Mouse (Mus musculus): ENCODE results near the gene Med25. TPM values are rescaled to one million over a fixed set of nuclear protein-coding genes. Genes with fewer than 3 reads are reported as not detected.
A peak's percentile ranks its signal among the peaks of the same experiment; 100 is the strongest.

Med25 gene
- polyA plus RNA-seq, 1 experiment from 2014 or later = 93.1 TPM

DNA sequence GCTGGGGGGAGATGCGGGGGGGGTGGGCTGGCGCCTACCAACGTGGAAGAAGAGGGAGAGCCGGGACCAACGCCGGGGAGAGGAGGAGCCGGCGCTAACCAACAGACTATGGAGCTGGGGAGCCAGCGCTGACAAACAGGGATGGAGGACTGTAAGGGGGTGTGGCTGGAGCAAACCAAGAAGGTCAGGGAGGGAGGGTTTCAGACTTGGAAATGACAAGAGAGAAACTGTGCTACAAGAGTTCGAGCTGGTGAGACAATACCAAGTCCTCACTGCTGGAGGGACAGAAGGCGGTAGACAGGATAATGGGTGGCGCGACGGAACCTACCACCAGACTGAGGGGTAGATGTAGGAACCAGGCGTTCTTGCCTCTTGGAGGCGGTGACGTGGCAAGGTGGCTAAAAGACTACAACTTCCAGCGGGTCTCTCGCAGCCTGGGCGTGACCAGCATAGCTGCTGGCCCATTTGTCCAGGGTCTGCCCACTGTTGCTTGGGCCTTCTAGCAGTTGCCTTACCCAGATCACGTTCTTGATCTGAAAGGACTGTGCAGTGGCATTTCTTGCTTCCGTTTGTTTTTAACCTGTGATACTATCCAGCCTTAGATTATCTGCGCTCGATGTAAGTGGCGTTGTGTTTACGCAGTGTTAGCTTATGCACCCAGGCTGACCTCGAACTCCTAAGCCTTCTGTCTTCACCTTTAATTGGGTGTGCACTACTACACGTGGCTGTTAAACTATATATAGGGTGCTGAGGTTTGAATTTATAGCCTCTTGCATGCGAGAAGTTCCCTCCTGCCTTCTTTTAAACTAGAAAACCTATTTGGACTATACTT, 22.6 kb downstream of the Med25 start, which contains the start of gene Ptov1:
Gene Ptov1, minus strand, starts transcription at position 92 of the 832 bp plus-strand sequence.
- peak within 1 kb of the TSS; percentile 99 for H3K9ac ChIP-seq (ENCODE audit: low read length)
- DNase-seq (ENCODE audit: low spot score) (peak; percentile 94), ATAC-seq (ENCODE audit: insufficient read depth, low FRiP score, low TSS enrichment) (peak; percentile 92)
- H3K4me3 ChIP-seq (ENCODE audit: low read depth, low read length) = peak within 1 kb of the TSS; percentile 99
- no peaks in the 10 kb centered on the region for H3K9me3 ChIP-seq (ENCODE audit: control insufficient read depth, low read length)
- 11% methylated on average over 29 of the region's 29 CpGs for WGBS
- peaks cover 4% of the 10 kb centered on the region; the same call in 1 of the 2 replicates for H3K36me3 ChIP-seq (ENCODE audit: control insufficient read depth, insufficient read depth, low read length)
- peak within 1 kb of the TSS; percentile 83 for H3K4me2 ChIP-seq (ENCODE audit: low read depth)
- peaks cover 28% of the 10 kb centered on the region for H3K4me1 ChIP-seq (ENCODE audit: control insufficient read depth, insufficient read depth, low read length)
- H3K27me3 ChIP-seq (ENCODE audit: control insufficient read depth, insufficient read depth, low read length) = no peaks in the 10 kb centered on the region
- H3K27ac ChIP-seq (ENCODE audit: low read depth, low read length) = peak within 1 kb of the TSS; percentile 100

DNA sequence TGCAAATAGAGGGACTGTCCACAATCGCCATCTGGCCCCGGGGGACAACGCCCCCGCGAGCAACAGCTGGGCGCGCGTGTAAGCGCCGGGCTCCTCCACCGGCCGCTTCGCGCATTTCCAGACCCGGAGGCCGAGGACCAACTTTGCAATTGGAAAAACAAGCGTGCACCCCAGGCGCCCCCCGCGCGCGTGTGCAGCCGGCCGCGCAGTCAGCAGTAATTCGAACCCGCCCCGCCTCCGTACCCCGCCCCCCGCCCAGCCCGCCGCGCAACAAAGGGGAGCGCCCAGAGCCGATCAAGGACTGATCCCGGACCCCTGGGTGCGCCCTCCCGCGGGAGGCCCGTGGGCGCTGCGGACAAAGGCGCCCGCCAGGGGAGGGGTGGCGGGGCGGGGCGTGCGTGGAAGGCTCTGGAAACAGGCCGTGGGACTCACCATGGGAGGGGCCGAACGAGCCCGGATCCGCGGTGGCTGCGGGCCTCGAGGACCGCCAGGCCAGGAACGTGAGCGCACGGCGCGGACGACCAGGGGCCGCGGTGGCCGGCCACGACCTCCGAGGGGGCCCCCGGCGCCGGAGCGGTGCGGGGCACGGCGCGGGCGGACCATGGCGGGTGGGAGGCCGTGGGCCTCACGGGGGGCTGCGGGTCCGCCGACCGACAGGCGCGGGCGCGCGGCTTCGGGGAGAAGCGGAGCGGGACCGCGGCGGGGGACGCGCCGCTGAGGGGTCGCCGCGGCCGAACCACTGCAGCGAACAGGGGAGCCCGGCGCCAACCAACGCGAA, 23.4 kb downstream of the Med25 start:
- WGBS = under 1% methylated on average over 104 of the region's 108 CpGs
- ATAC-seq (ENCODE audit: insufficient read depth, low FRiP score, low TSS enrichment) = peak; percentile 32
- H3K4me1 ChIP-seq (ENCODE audit: control insufficient read depth, insufficient read depth, low read length) = peaks cover 28% of the 10 kb centered on the region

GRCm38 (mm10) chr7:44868465-44868864, 24.0 kb downstream of the Med25 start:
- Histone ChIP-seq H3K4me2 (ENCODE audit: low read depth) (peak overlapping the region; percentile 83), H3K36me3 (ENCODE audit: control insufficient read depth, insufficient read depth, low read length) (peaks cover 14% of the 10 kb centered on the region), H3K27me3 (ENCODE audit: control insufficient read depth, insufficient read depth, low read length) (no peaks in the 10 kb centered on the region), H3K27ac (ENCODE audit: low read depth, low read length) (peak overlapping the region; percentile 100), H3K4me3 (ENCODE audit: low read depth, low read length) (peak overlapping the region; percentile 99), H3K4me1 (ENCODE audit: control insufficient read depth, insufficient read depth, low read length) (peaks cover 28% of the 10 kb centered on the region), H3K9ac (ENCODE audit: low read length) (peak overlapping the region; percentile 99), H3K9me3 (ENCODE audit: control insufficient read depth, low read length) (no peaks in the 10 kb centered on the region)
- DNase-seq (ENCODE audit: low spot score) (no peak), ATAC-seq (ENCODE audit: insufficient read depth, low FRiP score, low TSS enrichment) (no peak)
- WGBS = 8% methylated on average over 16 of the region's 16 CpGs

More for the DNA sequence above, 23.4 kb downstream of the Med25 start:
- Histone ChIP-seq H3K27ac (ENCODE audit: low read depth, low read length) (peak overlapping the region; percentile 100), H3K9ac (ENCODE audit: low read length) (peak overlapping the region; percentile 99), H3K4me2 (ENCODE audit: low read depth) (peak overlapping the region; percentile 83), H3K27me3 (ENCODE audit: control insufficient read depth, insufficient read depth, low read length) (no peaks in the 10 kb centered on the region), H3K9me3 (ENCODE audit: control insufficient read depth, low read length) (no peaks in the 10 kb centered on the region), H3K36me3 (ENCODE audit: control insufficient read depth, insufficient read depth, low read length) (peaks cover 9% of the 10 kb centered on the region), H3K4me3 (ENCODE audit: low read depth, low read length) (peak overlapping the region; percentile 99)
- peak; percentile 73 for DNase-seq (ENCODE audit: low spot score)

GRCm38 (mm10) chr7:44867802-44868201, 24.7 kb downstream of the Med25 start:
- Histone ChIP-seq H3K27me3 (ENCODE audit: control insufficient read depth, insufficient read depth, low read length) (no peaks in the 10 kb centered on the region), H3K9me3 (ENCODE audit: control insufficient read depth, low read length) (no peaks in the 10 kb centered on the region), H3K36me3 (ENCODE audit: control insufficient read depth, insufficient read depth, low read length) (peaks cover 17% of the 10 kb centered on the region), H3K9ac (ENCODE audit: low read length) (peak overlapping the region; percentile 0), H3K4me3 (ENCODE audit: low read depth, low read length) (peak overlapping the region; percentile 99), H3K4me1 (ENCODE audit: control insufficient read depth, insufficient read depth, low read length) (peaks cover 28% of the 10 kb centered on the region), H3K4me2 (ENCODE audit: low read depth) (peak overlapping the region; percentile 83), H3K27ac (ENCODE audit: low read depth, low read length) (no peak overlapping the region)
- DNase-seq (ENCODE audit: low spot score) (no peak), ATAC-seq (ENCODE audit: insufficient read depth, low FRiP score, low TSS enrichment) (no peak)
- WGBS = 64% methylated on average over 9 of the region's 9 CpGs

- ATAC-seq (ENCODE audit: insufficient read depth, low FRiP score, low TSS enrichment) (no peak), DNase-seq (ENCODE audit: low spot score) (no peak)
- H3K4me3 ChIP-seq (ENCODE audit: low read depth, low read length) = peak overlapping the region; percentile 99
- H3K36me3 ChIP-seq (ENCODE audit: control insufficient read depth, insufficient read depth, low read length) = peaks cover 24% of the 10 kb centered on the region
- no peak overlapping the region for H3K9ac ChIP-seq (ENCODE audit: low read length)
- peaks cover 28% of the 10 kb centered on the region for H3K4me1 ChIP-seq (ENCODE audit: control insufficient read depth, insufficient read depth, low read length)
- peak overlapping the region; percentile 83 for H3K4me2 ChIP-seq (ENCODE audit: low read depth)
- H3K27me3 ChIP-seq (ENCODE audit: control insufficient read depth, insufficient read depth, low read length) = no peaks in the 10 kb centered on the region
- H3K9me3 ChIP-seq (ENCODE audit: control insufficient read depth, low read length) = no peaks in the 10 kb centered on the region
- 0 out of 2 replicates have a peak overlapping the region, but pooled peaks have one; percentile 10 for H3K27ac ChIP-seq (ENCODE audit: low read depth, low read length)
- 79% methylated on average over 19 of the region's 19 CpGs for WGBS
Observed at GRCm38 (mm10) chr7:44867010-44867702, 25.4 kb downstream of the Med25 start.

GRCm38 (mm10) chr7:44866276-44867009, 26.1 kb downstream of the Med25 start:
- DNase-seq (ENCODE audit: low spot score) (no peak), ATAC-seq (ENCODE audit: insufficient read depth, low FRiP score, low TSS enrichment) (no peak)
- H3K27me3 ChIP-seq (ENCODE audit: control insufficient read depth, insufficient read depth, low read length) = no peaks in the 10 kb centered on the region
- H3K27ac ChIP-seq (ENCODE audit: low read depth, low read length) = no peak overlapping the region
- no peaks in the 10 kb centered on the region for H3K9me3 ChIP-seq (ENCODE audit: control insufficient read depth, low read length)
- H3K4me1 ChIP-seq (ENCODE audit: control insufficient read depth, insufficient read depth, low read length) = peaks cover 28% of the 10 kb centered on the region
- no peak overlapping the region; the same call in 1 of the 2 replicates for H3K9ac ChIP-seq (ENCODE audit: low read length)
- no peak overlapping the region for H3K4me2 ChIP-seq (ENCODE audit: low read depth)
- 69% methylated on average over 15 of the region's 15 CpGs for WGBS
- H3K36me3 ChIP-seq (ENCODE audit: control insufficient read depth, insufficient read depth, low read length) = peaks cover 28% of the 10 kb centered on the region
- no peak overlapping the region for H3K4me3 ChIP-seq (ENCODE audit: low read depth, low read length)

- Histone ChIP-seq H3K9me3 (ENCODE audit: control insufficient read depth, low read length) (no peaks in the 10 kb centered on the region), H3K9ac (ENCODE audit: low read length) (no peak overlapping the region), H3K36me3 (ENCODE audit: control insufficient read depth, insufficient read depth, low read length) (peaks cover 28% of the 10 kb centered on the region), H3K4me1 (ENCODE audit: control insufficient read depth, insufficient read depth, low read length) (peaks cover 24% of the 10 kb centered on the region), H3K4me2 (ENCODE audit: low read depth) (no peak overlapping the region), H3K27ac (ENCODE audit: low read depth, low read length) (no peak overlapping the region), H3K27me3 (ENCODE audit: control insufficient read depth, insufficient read depth, low read length) (no peaks in the 10 kb centered on the region), H3K4me3 (ENCODE audit: low read depth, low read length) (no peak overlapping the region)
- WGBS = 91% methylated on average over 24 of the region's 24 CpGs
- ATAC-seq (ENCODE audit: insufficient read depth, low FRiP score, low TSS enrichment) = no peak
- DNase-seq (ENCODE audit: low spot score) = no peak
Observed at GRCm38 (mm10) chr7:44864595-44865542, 27.6 kb downstream of the Med25 start.
